Mouse (Mus musculus) heart, adult 9 months (tissue): ENCODE data around the gene Plvap.

Source experiments
- DNase-seq, 2 experiments: peaks; one replicate each; pipeline ENCODE4 v3.0.0; 2022; ENCODE audit warnings: low spot score in 2 of 2

Plvap gene

DNA sequence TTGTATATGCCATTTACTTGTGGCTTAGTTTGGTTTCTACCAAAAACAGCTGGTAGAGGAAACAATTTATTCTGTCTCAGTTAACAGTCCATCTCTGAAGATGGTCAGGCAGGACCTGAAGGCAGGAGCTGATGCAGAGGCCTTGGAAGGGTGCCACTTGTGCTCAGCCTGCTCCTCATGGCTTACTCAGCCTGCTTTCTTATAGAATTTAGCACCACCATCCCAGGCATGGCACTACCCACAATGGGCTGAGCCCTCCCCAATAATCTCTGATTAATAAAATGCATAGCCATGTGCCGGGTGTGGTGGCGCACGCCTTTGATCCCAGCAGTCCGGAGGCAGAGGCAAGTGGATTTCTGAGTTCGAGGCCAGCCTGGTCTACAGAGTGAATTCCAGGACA, 45.4 kb downstream of the Plvap start:
- no peak for DNase-seq

DNA sequence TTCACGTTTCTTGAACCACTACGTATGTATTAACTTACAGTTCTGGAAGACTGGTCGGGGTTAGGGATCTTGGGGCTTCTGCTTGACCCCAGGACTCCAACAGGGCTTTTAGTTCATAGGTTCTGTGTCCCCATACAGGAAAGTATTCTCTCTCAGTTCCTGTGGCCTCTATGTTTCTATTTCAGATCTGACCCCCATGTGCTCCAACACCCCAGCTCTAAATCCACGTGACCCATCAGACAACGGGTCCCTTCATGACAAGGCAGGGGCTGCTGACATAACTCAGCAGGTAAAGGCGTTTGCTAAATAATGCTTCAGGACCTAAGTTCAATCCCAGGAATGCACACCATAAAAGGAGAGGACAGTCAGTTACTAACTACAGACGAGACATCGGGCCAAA, 45.8 kb downstream of the Plvap start:
- DNase-seq, result no peak

DNA sequence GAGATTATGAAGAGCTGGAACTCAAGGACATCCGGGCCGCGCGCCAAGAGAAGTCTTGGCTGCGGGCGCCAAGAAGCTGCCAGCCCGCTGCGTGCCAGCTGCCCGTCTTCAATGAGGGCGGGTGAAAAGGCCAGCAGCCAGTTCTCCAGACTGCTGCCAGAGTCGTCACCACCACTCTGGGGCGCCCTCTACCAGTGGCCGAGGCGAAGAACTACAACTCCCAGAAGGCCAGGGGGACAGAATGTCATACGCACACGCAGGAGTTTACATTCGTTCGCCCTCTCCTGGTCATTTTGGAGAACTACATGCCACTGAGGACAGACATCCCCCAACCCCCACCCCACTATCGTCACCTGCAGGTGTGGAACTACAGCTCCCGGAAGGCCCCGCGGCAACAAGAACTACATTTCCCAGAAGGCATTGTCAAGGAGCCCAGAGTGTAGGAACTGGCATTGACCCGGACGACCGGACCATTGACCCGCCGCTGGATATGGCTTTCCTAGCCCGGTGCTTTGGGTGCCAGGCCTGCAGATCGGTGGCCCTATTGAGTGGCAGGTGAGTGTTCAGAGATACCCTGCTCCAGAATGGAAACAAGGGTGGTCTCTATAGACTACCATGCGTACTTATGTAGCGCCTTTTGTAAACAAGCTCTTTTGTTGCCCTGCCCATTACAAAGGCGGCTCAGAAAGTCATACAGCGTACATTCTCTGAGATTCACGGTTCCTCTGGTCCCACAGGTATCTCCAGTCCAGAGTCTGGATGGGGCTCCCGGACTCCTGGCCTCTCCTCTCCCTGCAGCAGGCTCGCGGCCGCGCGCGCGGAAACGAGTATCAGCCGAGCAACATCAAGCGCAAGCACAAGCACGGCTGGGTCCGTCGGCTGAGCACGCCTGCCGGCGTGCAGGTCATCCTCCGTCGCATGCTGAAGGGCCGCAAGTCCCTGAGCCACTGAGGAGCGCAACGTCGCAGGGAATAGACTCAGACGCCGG, 46.7 kb downstream of the Plvap start, which contains the start of gene Mrpl34:
TSS of gene Mrpl34 (plus strand) at position 447 of the 988 bp plus-strand sequence.
- peak; percentile 99 to 100 for DNase-seq

DNA sequence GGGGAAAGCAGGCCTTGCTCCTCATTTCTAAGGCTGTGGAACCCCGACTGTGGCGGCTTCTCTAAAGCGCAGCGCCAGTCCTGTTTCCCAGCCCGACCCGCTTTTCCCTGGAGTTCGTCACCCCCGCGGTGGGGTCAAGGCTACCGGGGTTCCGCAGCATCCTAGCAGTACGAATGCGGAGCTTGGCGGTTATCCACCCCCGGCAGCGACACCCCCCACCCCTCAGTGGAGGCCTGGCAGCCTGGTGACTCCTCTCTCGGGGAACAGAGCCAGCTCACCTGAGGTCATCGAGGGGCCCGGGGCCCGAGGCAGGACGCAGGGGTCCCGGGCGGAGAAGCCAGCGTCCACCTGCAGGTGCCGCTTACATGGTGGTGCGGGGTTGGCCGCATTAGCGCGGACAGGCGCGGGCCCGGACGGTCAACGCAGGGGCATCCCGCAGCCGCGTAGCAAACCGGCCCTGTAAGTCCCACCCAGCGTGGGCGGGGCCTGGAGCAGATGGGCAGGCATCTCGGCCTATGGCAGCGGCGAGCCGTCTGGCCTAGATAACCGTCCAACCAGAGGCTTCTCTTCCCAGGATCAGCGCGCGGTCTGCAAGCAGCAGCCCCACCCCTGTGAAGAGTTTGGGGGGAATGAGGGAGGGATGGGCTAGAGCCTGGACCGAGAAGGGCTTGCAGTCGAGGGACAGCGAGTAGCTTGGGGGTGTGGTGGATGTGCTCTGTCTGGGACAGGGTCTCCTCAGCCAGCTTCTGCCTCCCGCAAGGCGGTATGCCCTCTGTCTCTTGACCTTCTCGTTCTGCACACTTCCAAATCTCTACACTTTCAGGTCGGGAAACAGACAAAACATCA, 48.1 kb downstream of the Plvap start, which contains the start of gene Abhd8:
TSS of gene Abhd8 (minus strand) at position 468 of the 846 bp plus-strand sequence.
- peak; percentile 97 to 98 for DNase-seq

DNA sequence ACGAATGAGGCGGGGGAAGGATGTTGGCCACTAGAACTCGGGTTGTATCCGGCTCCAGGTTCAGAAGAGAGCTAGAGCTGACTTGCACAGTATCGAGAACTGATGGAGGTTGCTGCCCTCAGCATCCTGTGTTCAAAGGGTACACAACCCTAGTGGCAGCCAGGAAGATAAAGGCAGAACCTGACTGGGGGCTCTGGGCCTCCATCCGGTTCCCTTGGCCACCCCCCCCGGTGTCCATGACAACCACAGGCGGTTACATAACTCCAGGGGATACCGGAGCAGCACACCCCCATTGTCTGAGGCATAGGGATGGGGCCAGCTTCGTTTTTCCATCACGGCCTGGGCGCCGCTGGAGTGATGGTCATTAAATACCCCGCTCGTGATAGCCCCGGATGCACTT, 48.8 kb downstream of the Plvap start:
- peak; percentile 60 to 61 for DNase-seq

DNA sequence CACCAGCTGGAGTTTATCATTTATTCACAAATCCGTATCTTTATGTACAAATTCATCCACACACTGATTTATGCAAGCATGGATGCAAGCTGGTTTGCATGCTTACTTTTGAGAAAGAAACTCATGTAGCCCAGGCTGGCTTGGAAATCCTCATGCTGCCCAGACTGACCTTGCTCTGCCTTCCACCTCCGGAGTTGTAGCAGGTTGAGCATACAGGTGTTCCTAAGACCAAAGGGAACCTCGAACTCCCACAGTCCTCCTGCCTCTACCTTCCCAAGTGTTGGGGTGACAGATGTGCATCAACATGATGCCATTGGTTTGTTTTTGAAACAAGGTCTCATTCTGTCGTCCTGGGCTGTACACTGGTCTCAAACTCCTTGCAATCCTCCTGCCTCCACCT, 49.4 kb downstream of the Plvap start:
- no peak for DNase-seq

DNA sequence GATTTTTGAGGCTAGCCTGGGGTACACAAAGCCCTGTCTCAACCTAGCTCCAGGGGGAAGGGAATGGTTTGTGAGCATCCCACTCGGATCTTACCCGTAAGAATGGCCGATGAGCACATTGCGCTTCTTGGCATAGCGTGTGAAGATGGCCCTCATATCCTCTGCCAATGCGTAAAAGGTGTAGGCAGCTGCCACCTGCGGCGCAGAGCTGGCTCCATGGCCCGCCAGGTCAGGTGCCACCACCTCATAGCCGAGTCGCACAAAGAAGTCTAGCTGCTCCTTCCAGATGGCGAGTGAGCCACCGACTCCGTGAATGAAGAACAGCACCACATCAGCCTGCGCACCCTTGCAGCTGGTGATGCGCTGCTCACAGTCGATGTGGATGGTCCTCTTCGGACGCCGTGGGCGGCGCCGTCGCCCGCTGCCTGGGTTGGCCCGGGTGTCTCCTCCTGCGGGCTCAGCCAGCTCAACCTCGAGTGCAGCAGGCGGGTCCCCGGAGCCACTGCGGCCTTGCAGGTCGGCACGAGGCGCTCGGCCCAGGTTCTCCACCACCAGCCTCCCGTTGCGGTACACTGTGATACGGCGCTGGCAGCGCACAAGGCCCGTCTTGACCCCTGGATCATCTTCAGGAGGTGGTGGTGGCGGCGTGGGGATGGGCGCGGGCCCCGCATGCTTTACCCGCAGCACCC, 50.3 kb downstream of the Plvap start:
- DNase-seq, result no peak

DNA sequence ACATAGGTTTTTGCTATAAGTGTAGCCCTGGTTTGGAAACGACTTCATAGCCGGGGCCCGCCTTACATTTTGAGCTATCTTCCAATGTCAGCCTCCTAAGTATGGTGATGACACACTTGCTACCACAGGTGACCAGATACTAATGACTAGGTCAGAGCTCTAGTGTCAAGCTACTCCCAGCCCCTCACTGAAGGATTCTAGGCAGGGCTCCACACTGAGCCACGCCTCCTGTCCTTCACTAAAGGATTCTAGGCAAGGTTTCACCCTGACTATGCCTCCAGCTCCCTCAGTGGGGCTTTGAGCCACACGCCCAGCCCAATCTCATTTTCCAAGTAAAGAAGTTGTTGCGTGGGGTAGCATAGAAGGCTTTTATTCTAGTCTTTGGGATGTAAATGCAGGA, 50.8 kb downstream of the Plvap start:
- no peak for DNase-seq

DNA sequence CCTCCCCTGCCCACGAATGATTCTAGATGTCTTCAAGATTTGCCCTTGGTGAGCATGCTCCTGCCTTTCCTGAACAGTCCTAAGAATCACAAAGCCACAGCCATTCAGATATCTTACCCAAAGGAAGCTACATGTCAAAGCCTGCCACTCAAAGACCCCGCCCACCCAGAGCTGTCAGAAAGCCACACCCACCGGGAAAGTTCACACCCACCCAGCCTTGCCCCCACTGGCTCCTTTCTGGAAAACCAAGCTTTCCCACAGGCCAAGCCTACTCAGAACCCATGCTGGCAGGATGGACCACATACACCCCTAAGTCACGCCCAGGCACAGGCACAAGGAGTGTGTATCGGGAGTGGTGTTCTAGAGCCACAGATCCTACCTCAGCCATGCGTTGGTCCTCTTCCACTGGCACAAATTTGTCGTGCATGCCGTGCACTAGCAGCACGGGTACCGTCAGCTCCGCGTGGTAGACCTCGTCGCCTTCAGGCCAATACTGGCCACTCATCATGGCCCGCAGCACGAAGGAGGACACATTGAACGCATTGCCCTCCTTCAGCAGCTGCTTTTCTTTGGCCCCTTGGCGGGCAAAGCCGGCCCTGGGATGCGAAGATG, 53.8 kb downstream of the Plvap start:
- DNase-seq, result no peak

DNA sequence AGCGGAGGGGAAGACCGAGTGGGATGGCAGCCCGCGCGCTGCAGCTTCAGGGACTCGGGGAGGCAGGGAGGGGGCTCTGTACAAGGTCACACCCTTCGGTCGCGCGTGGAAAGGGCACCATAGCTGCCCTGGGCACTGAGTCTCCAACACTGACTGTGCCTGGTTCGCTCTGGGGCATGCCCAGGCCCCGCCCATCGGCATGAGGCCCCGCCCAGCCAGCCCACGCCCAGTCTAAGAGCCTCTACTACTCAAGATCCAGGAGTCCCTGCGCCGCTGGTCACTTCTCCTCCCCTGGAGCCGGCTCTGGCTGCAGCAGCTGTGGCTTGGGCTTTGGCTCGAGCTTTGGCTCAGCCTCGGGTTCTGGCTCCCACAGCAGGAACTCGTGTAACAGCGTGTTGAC, 54.6 kb downstream of the Plvap start:
- no peak for DNase-seq

DNA sequence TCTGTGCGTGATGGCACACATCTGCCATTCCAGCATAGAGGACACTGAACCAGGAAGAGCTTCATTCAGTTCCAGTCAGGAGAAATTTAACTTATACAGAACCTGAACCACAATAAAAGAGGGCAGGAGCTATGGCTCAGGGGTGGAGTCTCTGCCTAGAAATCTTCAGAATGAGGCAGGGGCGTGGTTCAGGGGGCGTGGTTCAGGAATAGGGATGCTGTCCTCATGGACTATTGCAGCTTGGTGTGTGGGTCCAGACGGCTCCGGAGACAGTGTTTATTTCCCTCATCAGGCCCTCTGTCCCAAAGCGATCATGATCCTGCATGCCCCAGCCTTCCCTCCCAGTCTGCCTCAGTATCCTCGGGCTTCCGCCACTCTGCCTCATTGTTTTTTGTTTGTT, 56.9 kb downstream of the Plvap start:
- no peak for DNase-seq

DNA sequence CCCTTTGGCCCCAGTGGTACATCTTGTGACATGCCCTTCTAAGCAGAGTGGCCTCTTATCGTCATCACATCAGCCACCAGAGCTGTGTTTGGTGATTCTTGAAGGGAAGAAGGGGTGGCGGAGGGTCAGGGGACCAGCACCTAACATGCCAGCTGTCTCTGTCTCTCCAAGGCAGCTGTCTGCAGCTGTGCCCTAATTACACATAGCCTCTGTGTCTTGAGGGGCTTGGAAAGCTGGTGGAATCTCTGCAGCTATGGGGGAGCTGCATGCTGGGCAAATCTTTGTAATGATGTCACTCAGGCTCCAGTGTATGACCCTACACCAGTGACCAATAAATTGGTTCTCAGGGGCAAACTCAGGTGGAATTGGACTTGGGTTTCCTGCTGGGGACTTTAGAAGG, 58.9 kb downstream of the Plvap start:
- DNase-seq, result no peak

DNA sequence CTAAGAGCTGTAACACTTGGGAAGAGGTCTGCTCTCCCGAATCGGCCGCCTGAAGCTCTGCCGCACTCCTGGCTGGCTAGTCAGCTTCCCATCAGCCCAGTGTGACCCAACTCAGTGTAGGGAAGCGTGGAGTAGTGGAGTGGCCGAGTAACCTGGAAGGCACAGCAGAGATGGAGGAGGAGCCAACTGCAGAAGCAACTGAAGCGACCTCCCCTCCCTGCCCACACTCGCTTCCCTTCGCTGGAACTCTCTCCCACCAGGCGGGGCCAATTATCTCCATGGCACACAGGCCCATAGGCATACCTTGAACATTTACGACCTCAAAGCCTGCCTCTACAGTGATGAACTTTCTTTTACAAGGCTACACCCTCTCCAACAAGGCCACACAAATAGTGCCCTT, 59.8 kb downstream of the Plvap start:
- DNase-seq, result no peak

DNA sequence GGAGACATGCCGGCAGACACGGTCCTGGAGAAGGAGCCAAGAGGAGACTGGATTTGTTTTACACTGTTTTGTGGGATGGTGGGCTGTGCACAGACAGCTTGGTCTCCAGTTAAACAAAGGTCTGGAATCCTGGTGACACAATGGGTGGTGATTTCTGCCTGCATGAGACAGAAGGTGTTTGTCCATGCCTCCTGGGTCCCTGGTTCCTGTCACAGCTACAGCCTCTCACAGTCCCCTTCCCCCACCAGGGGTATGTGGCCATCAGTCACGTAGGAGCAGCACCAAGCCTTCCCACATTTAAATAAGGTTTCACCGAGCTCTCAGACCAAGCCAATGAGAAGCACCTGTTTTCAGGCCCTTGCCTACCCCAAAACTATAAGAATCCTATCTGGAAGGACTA, 60.2 kb downstream of the Plvap start:
- DNase-seq, result no peak
